Mouse (Mus musculus) forebrain, embryonic 12.5 days (tissue): ENCODE data around the gene Atp1a2. TPM values are rescaled to one million over a fixed set of nuclear protein-coding genes. Genes with fewer than 3 reads are reported as not detected.
A peak's percentile ranks its signal among the peaks of the same experiment; 100 is the strongest.

Source experiments
- ATAC-seq: fragments of 200-750 bp; cut with Nextera tagmentation; 2 replicates; pipeline ENCODE4 v1.8.0; 2017; ENCODE audit warnings: moderate TSS enrichment; ENCODE audit not compliant: low FRiP score
- H3K27ac ChIP-seq: fragments of 300-500 bp; sonication (generic); 2 replicates; pipeline ENCODE4 v1.5.1; 2016; ENCODE audit warnings: mild to moderate bottlenecking
- H3K27me3 ChIP-seq: fragments of 300-500 bp; sonication (generic); 2 replicates; pipeline ENCODE4 v1.6.1; 2016; ENCODE audit warnings: mild to moderate bottlenecking
- H3K36me3 ChIP-seq: fragments of 300-500 bp; sonication (generic); replicated peaks from 2 replicates; pipeline ENCODE4 v1.6.1; 2016; ENCODE audit warnings: mild to moderate bottlenecking
- H3K4me1 ChIP-seq: fragments of 300-500 bp; sonication (generic); 2 replicates; pipeline ENCODE4 v1.6.1; 2016
- H3K4me2 ChIP-seq: fragments of 300-500 bp; sonication (generic); 2 replicates; pipeline ENCODE4 v1.6.1; 2016; ENCODE audit warnings: mild to moderate bottlenecking, moderate library complexity
- H3K4me3 ChIP-seq: fragments of 300-500 bp; sonication (generic); replicated peaks from 2 replicates; pipeline ENCODE4 v1.5.1; 2016; ENCODE audit warnings: mild to moderate bottlenecking
- H3K9ac ChIP-seq: fragments of 300-500 bp; sonication (generic); 2 replicates; pipeline ENCODE4 v1.6.1; 2016; ENCODE audit warnings: mild to moderate bottlenecking
- H3K9me3 ChIP-seq: fragments of 300-500 bp; sonication (generic); 2 replicates; pipeline ENCODE4 v1.6.1; 2016
- WGBS: fragments of 180-500 bp; shearing (Covaris S2); methylation state at CpG from one replicate; pipeline ENCODE4 v1.1.7; 2016; 5-methylcytosine and 5-hydroxymethylcytosine counted together
- polyA plus RNA-seq: library from polyadenylated mRNA; unstranded; fragments of >200 nt; fragmentation: Nextera tagmentation; extraction: Ambion mirVana; gene quantifications from 2 replicates; pipeline ENCODE4 v1.2.1, GENCODE M21; 2016

Atp1a2 gene
- polyA plus RNA-seq, 1 experiment from 2014 or later, result 9.5 TPM

GRCm38 (mm10) chr1:172309699-172310398, 12.0 kb upstream of the Atp1a2 start:
- Histone ChIP-seq H3K9ac (peak overlapping the region; percentile 43), H3K4me1 (peaks cover 65% of the 10 kb centered on the region), H3K9me3 (no peaks in the 10 kb centered on the region), H3K4me3 (0 out of 2 replicates have a peak overlapping the region, but pooled peaks have one; percentile 14), H3K4me2 (peak overlapping the region; percentile 50), H3K27ac (peak overlapping the region; percentile 75), H3K36me3 (no peaks in the 10 kb centered on the region), H3K27me3 (no peaks in the 10 kb centered on the region)
- peak; percentile 72 for ATAC-seq
- 3% methylated on average over 14 of the region's 14 CpGs for WGBS

GRCm38 (mm10) chr1:172308409-172308808, 10.5 kb upstream of the Atp1a2 start:
- no peak overlapping the region for H3K4me2 ChIP-seq
- no peak overlapping the region for H3K4me3 ChIP-seq
- H3K27ac ChIP-seq, result peak overlapping the region; percentile 66
- H3K36me3 ChIP-seq, result no peaks in the 10 kb centered on the region
- no peaks in the 10 kb centered on the region for H3K9me3 ChIP-seq
- H3K4me1 ChIP-seq, result peaks cover 52% of the 10 kb centered on the region
- no peaks in the 10 kb centered on the region for H3K27me3 ChIP-seq
- H3K9ac ChIP-seq, result no peak overlapping the region
- WGBS, result 100% methylated on average over 1 of the region's 1 CpGs
- no peak for ATAC-seq

DNA sequence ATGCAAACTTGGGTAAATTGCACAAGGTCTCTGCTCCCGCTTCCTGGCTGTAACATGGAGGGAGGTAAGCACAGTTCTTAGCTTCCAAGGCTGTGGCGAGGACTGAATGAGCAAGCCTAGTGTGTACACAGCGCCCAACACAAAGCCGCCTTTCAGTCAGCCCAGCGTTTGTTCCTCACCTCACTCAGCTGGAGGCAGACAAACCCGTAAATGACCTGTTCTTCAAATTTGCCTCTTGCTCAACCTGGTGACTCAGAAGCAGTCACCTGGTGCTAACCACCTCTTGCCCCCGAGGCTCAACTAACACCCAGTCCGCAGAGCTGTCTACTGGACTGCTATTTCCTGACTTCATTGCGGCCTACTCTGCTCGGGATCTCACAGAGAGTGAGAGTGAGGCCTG, 10.1 kb upstream of the Atp1a2 start:
- Histone ChIP-seq H3K4me3 (no peak overlapping the region), H3K9ac (no peak overlapping the region), H3K27ac (peak overlapping the region; percentile 66), H3K36me3 (no peaks in the 10 kb centered on the region), H3K9me3 (no peaks in the 10 kb centered on the region), H3K4me2 (no peak overlapping the region), H3K4me1 (peaks cover 52% of the 10 kb centered on the region), H3K27me3 (no peaks in the 10 kb centered on the region)
- no peak for ATAC-seq
- WGBS, result 47% methylated on average over 10 of the region's 10 CpGs

GRCm38 (mm10) chr1:172306885-172307284, 9.0 kb upstream of the Atp1a2 start:
- H3K9me3 ChIP-seq, result no peaks in the 10 kb centered on the region
- no peaks in the 10 kb centered on the region for H3K27me3 ChIP-seq
- WGBS, result 76% methylated on average over 6 of the region's 6 CpGs
- H3K4me2 ChIP-seq, result no peak overlapping the region
- no peaks in the 10 kb centered on the region for H3K36me3 ChIP-seq
- H3K4me3 ChIP-seq, result no peak overlapping the region
- no peak for ATAC-seq
- no peak overlapping the region for H3K9ac ChIP-seq
- peaks cover 55% of the 10 kb centered on the region for H3K4me1 ChIP-seq
- peak overlapping the region; percentile 66; the same call in 1 of the 2 replicates for H3K27ac ChIP-seq

- H3K36me3 ChIP-seq, result no peaks in the 10 kb centered on the region
- no peak overlapping the region for H3K27ac ChIP-seq
- no peaks in the 10 kb centered on the region for H3K27me3 ChIP-seq
- no peak for ATAC-seq
- no peak overlapping the region for H3K4me2 ChIP-seq
- WGBS, result 87% methylated on average over 4 of the region's 4 CpGs
- peaks cover 54% of the 10 kb centered on the region for H3K4me1 ChIP-seq
- H3K9me3 ChIP-seq, result no peaks in the 10 kb centered on the region
- no peak overlapping the region for H3K4me3 ChIP-seq
- H3K9ac ChIP-seq, result no peak overlapping the region
Measured at GRCm38 (mm10) chr1:172306196-172306595, 8.3 kb upstream of the Atp1a2 start.

- no peak for ATAC-seq
- Histone ChIP-seq H3K36me3 (no peaks in the 10 kb centered on the region), H3K4me1 (peaks cover 55% of the 10 kb centered on the region), H3K4me2 (no peak overlapping the region), H3K27me3 (no peaks in the 10 kb centered on the region), H3K9me3 (no peaks in the 10 kb centered on the region), H3K27ac (no peak overlapping the region), H3K4me3 (no peak overlapping the region), H3K9ac (no peak overlapping the region)
- WGBS, result 82% methylated on average over 3 of the region's 3 CpGs
Measured at GRCm38 (mm10) chr1:172305635-172306034, 7.8 kb upstream of the Atp1a2 start.

- Histone ChIP-seq H3K4me1 (peaks cover 50% of the 10 kb centered on the region), H3K9me3 (no peaks in the 10 kb centered on the region), H3K27ac (no peak overlapping the region), H3K9ac (no peak overlapping the region), H3K4me3 (no peak overlapping the region), H3K4me2 (no peak overlapping the region), H3K27me3 (no peaks in the 10 kb centered on the region), H3K36me3 (no peaks in the 10 kb centered on the region)
- ATAC-seq, result no peak
- 92% methylated on average over 2 of the region's 2 CpGs for WGBS
Measured at GRCm38 (mm10) chr1:172305153-172305552, 7.3 kb upstream of the Atp1a2 start.

GRCm38 (mm10) chr1:172304443-172304842, 6.6 kb upstream of the Atp1a2 start:
- no peak overlapping the region for H3K4me2 ChIP-seq
- no peaks in the 10 kb centered on the region for H3K36me3 ChIP-seq
- H3K27ac ChIP-seq, result no peak overlapping the region
- WGBS, result 85% methylated on average over 6 of the region's 6 CpGs
- ATAC-seq, result no peak
- no peak overlapping the region for H3K4me3 ChIP-seq
- peaks cover 43% of the 10 kb centered on the region for H3K4me1 ChIP-seq
- H3K9ac ChIP-seq, result no peak overlapping the region
- no peaks in the 10 kb centered on the region for H3K9me3 ChIP-seq
- H3K27me3 ChIP-seq, result no peaks in the 10 kb centered on the region

- H3K9ac ChIP-seq, result no peak overlapping the region
- H3K4me1 ChIP-seq, result peaks cover 36% of the 10 kb centered on the region
- H3K36me3 ChIP-seq, result no peaks in the 10 kb centered on the region
- H3K4me2 ChIP-seq, result no peak overlapping the region
- H3K27ac ChIP-seq, result no peak overlapping the region
- H3K27me3 ChIP-seq, result 0 out of 2 replicates have a peak, but pooled peaks cover 7% of the 10 kb centered on the region
- no peak for ATAC-seq
- WGBS, result 8% methylated on average over 6 of the region's 6 CpGs
- no peaks in the 10 kb centered on the region for H3K9me3 ChIP-seq
- H3K4me3 ChIP-seq, result no peak overlapping the region
Measured at GRCm38 (mm10) chr1:172302851-172303250, 5.0 kb upstream of the Atp1a2 start.

DNA sequence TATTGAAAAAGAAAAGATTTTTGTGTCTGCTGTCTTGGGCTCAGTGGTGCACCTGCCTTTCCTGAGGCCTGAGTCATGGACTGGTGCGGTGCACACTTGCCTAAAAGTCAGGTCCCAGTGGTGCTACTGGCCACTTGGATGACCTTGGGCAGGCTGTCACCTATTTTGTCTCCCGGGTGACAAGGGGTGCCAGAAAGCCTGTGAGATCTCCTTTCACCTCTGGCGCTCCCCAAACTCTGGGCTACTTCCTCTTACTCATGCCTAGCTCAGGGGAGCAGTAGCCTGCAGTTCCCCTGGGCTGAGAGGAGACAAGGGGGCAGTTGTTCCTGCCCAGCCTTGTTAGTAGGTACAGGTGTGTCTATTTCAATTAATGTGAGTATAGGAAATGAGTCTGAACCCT, 4.4 kb upstream of the Atp1a2 start:
- no peak overlapping the region for H3K4me3 ChIP-seq
- peaks cover 7% of the 10 kb centered on the region; the same call in 1 of the 2 replicates for H3K27me3 ChIP-seq
- WGBS, result 60% methylated on average over 3 of the region's 3 CpGs
- peaks cover 37% of the 10 kb centered on the region for H3K4me1 ChIP-seq
- H3K4me2 ChIP-seq, result no peak overlapping the region
- H3K27ac ChIP-seq, result no peak overlapping the region
- H3K36me3 ChIP-seq, result no peaks in the 10 kb centered on the region
- H3K9ac ChIP-seq, result no peak overlapping the region
- no peaks in the 10 kb centered on the region for H3K9me3 ChIP-seq
- no peak for ATAC-seq

DNA sequence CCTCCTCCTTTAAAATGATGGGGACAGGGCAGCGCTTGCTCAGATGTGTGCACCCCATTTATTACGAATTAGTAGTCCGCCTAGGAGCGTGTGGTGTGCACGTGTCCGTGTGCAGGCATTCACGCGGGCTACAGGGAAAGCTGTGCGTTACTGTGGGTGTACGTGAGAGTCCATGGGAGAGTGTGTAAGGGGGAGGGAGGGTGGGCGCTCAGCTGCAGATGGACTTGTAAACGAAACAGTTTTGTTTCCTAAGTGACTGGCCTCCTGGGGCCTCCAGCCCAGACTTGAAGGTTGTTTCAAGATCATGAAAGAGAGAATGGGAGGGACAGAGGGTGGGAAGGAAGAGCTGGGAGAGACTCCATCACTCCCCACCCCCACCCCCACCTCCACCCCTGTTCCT, 3.3 kb upstream of the Atp1a2 start:
- peak overlapping the region; percentile 13; the same call in 1 of the 2 replicates for H3K27ac ChIP-seq
- no peak overlapping the region for H3K4me3 ChIP-seq
- H3K36me3 ChIP-seq, result no peaks in the 10 kb centered on the region
- H3K9me3 ChIP-seq, result no peaks in the 10 kb centered on the region
- H3K27me3 ChIP-seq, result peaks cover 9% of the 10 kb centered on the region; the same call in 1 of the 2 replicates
- no peak overlapping the region for H3K4me2 ChIP-seq
- H3K9ac ChIP-seq, result no peak overlapping the region
- ATAC-seq, result peak; percentile 47
- WGBS, result 53% methylated on average over 12 of the region's 12 CpGs
- H3K4me1 ChIP-seq, result peaks cover 47% of the 10 kb centered on the region

DNA sequence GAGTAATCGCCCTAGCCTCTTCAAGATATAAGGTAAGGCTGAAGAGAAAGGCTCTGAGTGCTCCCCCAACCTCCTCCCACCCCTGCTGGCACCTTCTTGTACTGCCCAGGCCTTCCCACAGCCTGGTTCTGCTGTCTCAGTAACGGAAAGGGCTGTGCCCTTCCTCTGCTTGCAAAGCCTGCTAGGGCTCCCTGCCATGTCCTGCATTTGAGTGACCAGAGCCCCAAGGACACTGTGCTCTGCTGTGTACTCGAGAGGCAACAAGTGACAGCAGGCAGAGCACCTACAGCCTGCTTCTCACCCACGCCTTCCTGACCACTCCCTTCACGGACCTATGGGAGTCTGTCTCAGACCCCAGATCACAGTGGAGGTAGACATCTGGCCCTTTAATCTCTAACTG, 2.4 kb upstream of the Atp1a2 start:
- H3K27me3 ChIP-seq, result peaks cover 9% of the 10 kb centered on the region; the same call in 1 of the 2 replicates
- peaks cover 56% of the 10 kb centered on the region for H3K4me1 ChIP-seq
- H3K4me2 ChIP-seq, result no peak overlapping the region
- H3K9me3 ChIP-seq, result no peaks in the 10 kb centered on the region
- no peak for ATAC-seq
- no peak overlapping the region for H3K27ac ChIP-seq
- H3K36me3 ChIP-seq, result no peaks in the 10 kb centered on the region
- H3K9ac ChIP-seq, result no peak overlapping the region
- H3K4me3 ChIP-seq, result no peak overlapping the region
- WGBS, result 62% methylated on average over 5 of the region's 5 CpGs

DNA sequence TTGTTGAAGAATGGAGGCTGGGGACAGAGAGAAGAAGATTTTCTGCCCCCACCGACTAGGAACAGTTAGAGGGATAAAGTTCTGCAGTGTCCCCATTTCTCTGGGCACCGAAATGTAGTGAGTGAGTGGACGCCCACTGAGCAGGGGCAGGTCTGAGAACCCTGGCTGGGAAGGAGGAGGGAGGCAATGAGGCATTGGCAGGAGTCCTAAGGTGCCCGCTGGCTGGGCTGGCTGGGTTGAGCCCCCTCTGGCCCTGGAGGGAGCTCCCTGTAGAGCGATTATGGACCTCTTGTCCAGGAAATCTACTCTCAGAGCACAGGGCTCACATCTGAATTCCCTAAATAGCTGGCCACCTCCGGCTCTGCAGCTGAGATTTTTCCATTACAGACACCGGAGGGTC, 1.7 kb upstream of the Atp1a2 start:
- H3K4me1 ChIP-seq, result peaks cover 63% of the 10 kb centered on the region
- no peak overlapping the region for H3K4me2 ChIP-seq
- H3K9me3 ChIP-seq, result no peaks in the 10 kb centered on the region
- H3K36me3 ChIP-seq, result no peaks in the 10 kb centered on the region
- no peak for ATAC-seq
- no peak overlapping the region for H3K9ac ChIP-seq
- H3K27ac ChIP-seq, result no peak overlapping the region
- no peak overlapping the region for H3K4me3 ChIP-seq
- H3K27me3 ChIP-seq, result peaks cover 9% of the 10 kb centered on the region; the same call in 1 of the 2 replicates
- WGBS, result 68% methylated on average over 7 of the region's 7 CpGs
